Mouse (Mus musculus): Measurements from ENCODE around the gene Gjb4.

- TF ChIP-seq CTCF (IDR thresholded peaks at IDR 0.05; ENCODE audit: insufficient read depth, low read depth, low read length): no peak
- no peak for TF ChIP-seq POLR2A (IDR thresholded peaks at IDR 0.05; ENCODE audit: insufficient read depth, low read depth, low read length)
Measured at GRCm38 (mm10) chr4:127311561-127311960, 42.3 kb downstream of the Gjb4 start.
